Mouse (Mus musculus) hindbrain, embryonic 15.5 days (tissue): ENCODE measurements around the gene Polr3gl. TPM values are rescaled to one million over a fixed set of nuclear protein-coding genes. Genes with fewer than 3 reads are reported as not detected.

ENCODE experiments used
- ATAC-seq: fragments of 200-750 bp; cut with Nextera tagmentation; 2 replicates; pipeline ENCODE4 v1.8.0; 2017; ENCODE audit warnings: low read depth, moderate number of reproducible peaks, moderate TSS enrichment; ENCODE audit not compliant: low FRiP score
- H3K27ac ChIP-seq: fragments of 300-500 bp; sonication (generic); replicated peaks from 2 replicates; pipeline ENCODE4 v1.5.1; 2015; ENCODE audit warnings: mild to moderate bottlenecking, inconsistent platforms
- H3K27me3 ChIP-seq: fragments of 300-500 bp; sonication (generic); 2 replicates; pipeline ENCODE4 v1.6.1; 2015; ENCODE audit warnings: control low read depth, inconsistent platforms
- H3K36me3 ChIP-seq: fragments of 300-500 bp; sonication (generic); 2 replicates; pipeline ENCODE4 v1.6.1; 2015; ENCODE audit warnings: control low read depth, inconsistent platforms
- H3K4me1 ChIP-seq: fragments of 300-500 bp; sonication (generic); replicated peaks from 2 replicates; pipeline ENCODE4 v1.6.1; 2015; ENCODE audit warnings: control low read depth, inconsistent platforms
- H3K4me2 ChIP-seq: fragments of 300-500 bp; sonication (generic); 2 replicates; pipeline ENCODE4 v1.6.1; 2015; ENCODE audit warnings: moderate library complexity, mild to moderate bottlenecking, inconsistent platforms
- H3K4me3 ChIP-seq: fragments of 300-500 bp; sonication (generic); 2 replicates; pipeline ENCODE4 v1.5.1; 2015; ENCODE audit warnings: mild to moderate bottlenecking, inconsistent platforms
- H3K9ac ChIP-seq: fragments of 300-500 bp; sonication (generic); 2 replicates; pipeline ENCODE4 v1.6.1; 2015; ENCODE audit warnings: inconsistent platforms
- H3K9me3 ChIP-seq: fragments of 300-500 bp; sonication (generic); 2 replicates; pipeline ENCODE4 v1.6.1; 2016; ENCODE audit warnings: control low read depth, inconsistent platforms
- WGBS: fragments of 180-500 bp; shearing (Covaris S2); methylation state at CpG from one replicate; pipeline ENCODE4 v1.1.7; 2015; 5-methylcytosine and 5-hydroxymethylcytosine counted together
- polyA plus RNA-seq: library from polyadenylated mRNA; unstranded; fragments of >200 nt; fragmentation: Nextera tagmentation; extraction: Ambion mirVana; gene quantifications from 2 replicates; pipeline ENCODE4 v1.2.1, GENCODE M21; 2015

Polr3gl gene
- polyA plus RNA-seq, 1 experiment from 2014 or later = 38.8 TPM

GRCm38 (mm10) chr3:96558159-96558558 is 35.8 kb downstream of the Polr3gl start:
- Histone ChIP-seq H3K27me3 (no peaks in the 10 kb centered on the region), H3K9ac (peak overlapping the region; percentile 41), H3K9me3 (no peaks in the 10 kb centered on the region), H3K4me1 (peaks cover 60% of the 10 kb centered on the region), H3K36me3 (peaks cover 12% of the 10 kb centered on the region; the same call in 1 of the 2 replicates), H3K4me3 (peak overlapping the region; percentile 53), H3K4me2 (peak overlapping the region; percentile 90), H3K27ac (peak overlapping the region; percentile 60)
- WGBS = under 1% methylated on average over 17 of the region's 17 CpGs
- no peak for ATAC-seq

GRCm38 (mm10) chr3:96557694-96558093 is 36.3 kb downstream of the Polr3gl start, which contains the start of gene Txnip:
Gene Txnip (plus strand): TSS chr3:96557957.
- Histone ChIP-seq H3K27me3 (no peaks in the 10 kb centered on the region), H3K4me1 (peaks cover 60% of the 10 kb centered on the region), H3K9ac (peak within 1 kb of the TSS; percentile 47), H3K9me3 (no peaks in the 10 kb centered on the region), H3K4me3 (peak within 1 kb of the TSS; percentile 53), H3K36me3 (peaks cover 12% of the 10 kb centered on the region; the same call in 1 of the 2 replicates), H3K4me2 (peak within 1 kb of the TSS; percentile 90), H3K27ac (peak within 1 kb of the TSS; percentile 74)
- 0% methylated on average over 26 of the region's 26 CpGs for WGBS
- ATAC-seq = peak; percentile 99

- Histone ChIP-seq H3K36me3 (peaks cover 12% of the 10 kb centered on the region; the same call in 1 of the 2 replicates), H3K4me3 (peak overlapping the region; percentile 53), H3K4me1 (peaks cover 58% of the 10 kb centered on the region), H3K4me2 (peak overlapping the region; percentile 90), H3K27ac (peak overlapping the region; percentile 74), H3K9me3 (no peaks in the 10 kb centered on the region), H3K9ac (peak overlapping the region; percentile 47), H3K27me3 (no peaks in the 10 kb centered on the region)
- ATAC-seq = no peak
- WGBS = 12% methylated on average over 22 of the region's 22 CpGs
Measured at GRCm38 (mm10) chr3:96556651-96557635, 37.0 kb downstream of the Polr3gl start.

GRCm38 (mm10) chr3:96555999-96556614 is 37.9 kb downstream of the Polr3gl start:
- WGBS = 86% methylated on average over 15 of the region's 15 CpGs
- no peak for ATAC-seq
- Histone ChIP-seq H3K27ac (peak overlapping the region; percentile 70), H3K4me2 (peak overlapping the region; percentile 90), H3K4me3 (no peak overlapping the region), H3K4me1 (peaks cover 55% of the 10 kb centered on the region), H3K36me3 (peaks cover 11% of the 10 kb centered on the region; the same call in 1 of the 2 replicates), H3K9me3 (no peaks in the 10 kb centered on the region), H3K27me3 (no peaks in the 10 kb centered on the region), H3K9ac (no peak overlapping the region)

GRCm38 (mm10) chr3:96555041-96555596 is 38.9 kb downstream of the Polr3gl start:
- no peak for ATAC-seq
- 44% methylated on average over 12 of the region's 12 CpGs for WGBS
- peaks cover 45% of the 10 kb centered on the region for H3K4me1 ChIP-seq

GRCm38 (mm10) chr3:96554251-96554650 is 39.7 kb downstream of the Polr3gl start:
- H3K36me3 ChIP-seq = no peaks in the 10 kb centered on the region
- H3K4me1 ChIP-seq = peaks cover 36% of the 10 kb centered on the region
- no peak overlapping the region for H3K4me3 ChIP-seq
- no peaks in the 10 kb centered on the region for H3K9me3 ChIP-seq
- H3K27me3 ChIP-seq = no peaks in the 10 kb centered on the region
- WGBS = 83% methylated on average over 6 of the region's 6 CpGs
- ATAC-seq = no peak
- H3K4me2 ChIP-seq = no peak overlapping the region
- no peak overlapping the region for H3K27ac ChIP-seq
- H3K9ac ChIP-seq = no peak overlapping the region

More at GRCm38 (mm10) chr3:96555041-96555596, 38.9 kb downstream of the Polr3gl start:
- no peak overlapping the region; the same call in 1 of the 2 replicates for H3K9ac ChIP-seq
- no peaks in the 10 kb centered on the region for H3K9me3 ChIP-seq
- peak overlapping the region; percentile 21; the same call in 1 of the 2 replicates for H3K4me2 ChIP-seq
- no peak overlapping the region for H3K4me3 ChIP-seq
- H3K27me3 ChIP-seq = no peaks in the 10 kb centered on the region
- peak overlapping the region; percentile 70 for H3K27ac ChIP-seq
- H3K36me3 ChIP-seq = peaks cover 2% of the 10 kb centered on the region; the same call in 1 of the 2 replicates

- H3K4me3 ChIP-seq = no peak overlapping the region
- WGBS = 89% methylated on average over 6 of the region's 6 CpGs
- no peak overlapping the region for H3K27ac ChIP-seq
- no peaks in the 10 kb centered on the region for H3K27me3 ChIP-seq
- H3K4me2 ChIP-seq = no peak overlapping the region
- H3K9ac ChIP-seq = no peak overlapping the region
- H3K36me3 ChIP-seq = no peaks in the 10 kb centered on the region
- H3K4me1 ChIP-seq = peaks cover 30% of the 10 kb centered on the region
- ATAC-seq = no peak
- no peaks in the 10 kb centered on the region for H3K9me3 ChIP-seq
Measured at GRCm38 (mm10) chr3:96553601-96554000, 40.4 kb downstream of the Polr3gl start.

GRCm38 (mm10) chr3:96551890-96552289 is 42.1 kb downstream of the Polr3gl start:
- Histone ChIP-seq H3K4me1 (peaks cover 23% of the 10 kb centered on the region), H3K4me3 (no peak overlapping the region), H3K27ac (no peak overlapping the region), H3K4me2 (no peak overlapping the region), H3K9ac (no peak overlapping the region), H3K36me3 (no peaks in the 10 kb centered on the region), H3K27me3 (0 out of 2 replicates have a peak, but pooled peaks cover 2% of the 10 kb centered on the region), H3K9me3 (no peaks in the 10 kb centered on the region)
- no peak for ATAC-seq
- 77% methylated on average over 7 of the region's 7 CpGs for WGBS

GRCm38 (mm10) chr3:96551203-96551602 is 42.8 kb downstream of the Polr3gl start:
- Histone ChIP-seq H3K27ac (no peak overlapping the region), H3K9ac (no peak overlapping the region), H3K27me3 (0 out of 2 replicates have a peak, but pooled peaks cover 3% of the 10 kb centered on the region), H3K4me1 (peaks cover 17% of the 10 kb centered on the region), H3K9me3 (no peaks in the 10 kb centered on the region), H3K4me2 (no peak overlapping the region), H3K4me3 (no peak overlapping the region), H3K36me3 (no peaks in the 10 kb centered on the region)
- WGBS = 21% methylated on average over 8 of the region's 8 CpGs
- no peak for ATAC-seq

- no peak for ATAC-seq
- Histone ChIP-seq H3K4me2 (no peak overlapping the region), H3K27me3 (0 out of 2 replicates have a peak, but pooled peaks cover 3% of the 10 kb centered on the region), H3K27ac (no peak overlapping the region), H3K4me1 (0 out of 2 replicates have a peak, but pooled peaks cover 3% of the 10 kb centered on the region), H3K4me3 (no peak overlapping the region), H3K9me3 (no peaks in the 10 kb centered on the region), H3K36me3 (no peaks in the 10 kb centered on the region), H3K9ac (no peak overlapping the region)
- WGBS = 84% methylated on average over 5 of the region's 5 CpGs
Measured at GRCm38 (mm10) chr3:96549346-96549745, 44.6 kb downstream of the Polr3gl start.

GRCm38 (mm10) chr3:96548824-96549223 is 45.2 kb downstream of the Polr3gl start:
- H3K27ac ChIP-seq = no peak overlapping the region
- 0 out of 2 replicates have a peak, but pooled peaks cover 3% of the 10 kb centered on the region for H3K27me3 ChIP-seq
- WGBS = 87% methylated on average over 7 of the region's 7 CpGs
- H3K4me3 ChIP-seq = no peak overlapping the region
- no peak overlapping the region for H3K4me2 ChIP-seq
- no peaks in the 10 kb centered on the region for H3K9me3 ChIP-seq
- no peaks in the 10 kb centered on the region for H3K36me3 ChIP-seq
- no peak for ATAC-seq
- H3K9ac ChIP-seq = no peak overlapping the region
- 0 out of 2 replicates have a peak, but pooled peaks cover 3% of the 10 kb centered on the region for H3K4me1 ChIP-seq
